Comparison of ENCODE assay signal across 8 mouse cellular contexts in the genomic region with DNA sequence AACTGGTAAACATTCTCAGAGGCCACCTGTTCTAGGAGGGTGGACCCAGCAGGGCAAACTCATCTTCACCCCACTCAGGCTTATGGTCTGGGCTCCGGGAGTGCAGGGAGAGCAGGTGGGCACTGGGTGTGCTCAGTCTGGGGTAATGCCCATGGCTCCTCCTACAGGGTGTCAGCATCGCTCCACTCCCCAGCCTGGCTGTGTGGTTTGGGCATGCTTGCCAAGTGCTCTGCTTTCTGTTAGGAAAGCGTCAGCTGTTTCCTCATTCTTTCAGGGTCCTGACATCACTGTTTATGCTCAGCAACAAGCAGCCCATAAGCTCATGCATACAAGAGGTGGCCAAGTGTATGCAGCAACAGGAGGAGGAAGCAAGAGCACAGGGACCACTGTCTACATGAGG. TPM values are rescaled to one million over a fixed set of nuclear protein-coding genes. Genes with fewer than 3 reads are reported as not detected.
DNase-seq lines count a peak whose midpoint lies in the region; TF ChIP-seq lines count a peak whose summit lies in the region.

No protein-coding gene starts in this region.

- no peak overlapping the region for H3K4me3 ChIP-seq in heart, embryonic 10.5 days
- H3K4me3 ChIP-seq in C2C12 (ENCODE audit: insufficient read depth, poor library complexity, severe bottlenecking), result no peak overlapping the region
- no peak overlapping the region for H3K4me3 ChIP-seq in myocyte

- TF ChIP-seq CTCF in C2C12 (IDR thresholded peaks at IDR 0.05; ENCODE audit: control insufficient read depth, insufficient read depth, insufficient read length), result no peak

- peaks cover 41% of the 10 kb centered on the region for H3K4me1 ChIP-seq in heart, embryonic 10.5 days

- H3K27me3 ChIP-seq in heart, embryonic 10.5 days (ENCODE audit: insufficient read depth, poor library complexity, severe bottlenecking), result no peaks in the 10 kb centered on the region
- H3K27me3 ChIP-seq in C2C12 (ENCODE audit: control insufficient read depth, insufficient read depth, insufficient read length) (no peaks in the 10 kb centered on the region), myocyte (ENCODE audit: control insufficient read depth, insufficient read depth, insufficient read length) (no peaks in the 10 kb centered on the region)

- no peaks in the 10 kb centered on the region for H3K79me2 ChIP-seq in C2C12 (ENCODE audit: control insufficient read depth, insufficient read depth)
- H3K79me2 ChIP-seq in myocyte (ENCODE audit: control insufficient read depth, insufficient read depth), result no peaks in the 10 kb centered on the region

- no peaks in the 10 kb centered on the region for H3K9me3 ChIP-seq in heart, embryonic 10.5 days

- TF ChIP-seq POLR2A in myocyte (IDR thresholded peaks at IDR 0.05; ENCODE audit: insufficient read length, low read depth), result peak; percentile 17

- WGBS in heart, embryonic 10.5 days, result 69% methylated on average over 3 of the region's 3 CpGs

- intact Hi-C loops in left cerebral cortex, postnatal 36 days (cut with DNase I), result no loop called here

- H3ac ChIP-seq in C2C12 (ENCODE audit: control insufficient read depth, insufficient read length, low read depth) (no peak overlapping the region), myocyte (ENCODE audit: control insufficient read depth, insufficient read length) (no peak overlapping the region)

- peak overlapping the region; percentile 54 for H3K4me2 ChIP-seq in myocyte (ENCODE audit: low read depth)

- DNase-seq in heart, adult 11 months, result peak; percentile 98
- DNase-seq in heart, embryonic 10.5 days (ENCODE audit: low spot score), result no peak
- peak; percentile 57 for DNase-seq in gastrocnemius, postnatal 25 days
- peak; percentile 50 for DNase-seq in kidney, postnatal 14 days
- DNase-seq in frontal cortex, postnatal 14 days (ENCODE audit: low spot score in 2 of 2), result no peak
- DNase-seq in left cerebral cortex, postnatal 36 days (ENCODE audit: low spot score in 2 of 2), result no peak

- no peaks in the 10 kb centered on the region for H3K79me3 ChIP-seq in C2C12 (ENCODE audit: low read depth)

- H3K27ac ChIP-seq in heart, embryonic 10.5 days, result no peak overlapping the region; the same call in 1 of the 2 replicates

- H3K36me3 ChIP-seq in heart, embryonic 10.5 days, result no peaks in the 10 kb centered on the region
- H3K36me3 ChIP-seq in C2C12 (ENCODE audit: control insufficient read depth, insufficient read depth) (no peaks in the 10 kb centered on the region), myocyte (ENCODE audit: control insufficient read depth, insufficient read depth) (no peaks in the 10 kb centered on the region)

TF ChIP-seq in C2C12, 6 proteins besides CTCF, POLR2A, EP300 and RAD21:
- TF ChIP-seq FOSL1 (IDR thresholded peaks at IDR 0.05; ENCODE audit: insufficient read depth, low read length, poor library complexity, severe bottlenecking) (no peak), MYOD1 (IDR thresholded peaks at IDR 0.05; ENCODE audit: control insufficient read depth, insufficient read length, low read depth) (peak; percentile 64)

TF ChIP-seq in myocyte, 11 proteins besides CTCF, POLR2A, EP300 and RAD21:
- TF ChIP-seq USF1 (IDR thresholded peaks at IDR 0.05; ENCODE audit: low read depth), result peak; percentile 5
- TF ChIP-seq TCF3 (IDR thresholded peaks at IDR 0.05; ENCODE audit: insufficient read length, low read depth), result peak; percentile 84
- no peak for TF ChIP-seq E2F4 (IDR thresholded peaks at IDR 0.05; ENCODE audit: insufficient read depth)
- TF ChIP-seq SRF (IDR thresholded peaks at IDR 0.05; ENCODE audit: control insufficient read depth, insufficient read length, low read depth), result no peak
- no peak for TF ChIP-seq POLR2AphosphoS2 (IDR thresholded peaks at IDR 0.05; ENCODE audit: insufficient read length, low read depth)
- no peak for TF ChIP-seq MAX (IDR thresholded peaks at IDR 0.05; ENCODE audit: low read depth)
- TF ChIP-seq MYOD1 (IDR thresholded peaks at IDR 0.05; ENCODE audit: control insufficient read depth in 1 of 3, insufficient read length in 2 of 3, low read depth in 2 of 3), result peak; percentile 34 to 97 (median 94)
- peak; percentile 40; the same call in 1 of the 2 replicates for TF ChIP-seq CEBPB (IDR thresholded peaks at IDR 0.05; ENCODE audit: insufficient read depth, poor library complexity, severe bottlenecking)
- peak; percentile 86 for TF ChIP-seq TCF12 (IDR thresholded peaks at IDR 0.05; ENCODE audit: insufficient read depth, poor library complexity, severe bottlenecking)
- no peak for TF ChIP-seq REST (IDR thresholded peaks at IDR 0.05; ENCODE audit: insufficient read depth, insufficient read length)
- TF ChIP-seq MYOG (IDR thresholded peaks at IDR 0.05; ENCODE audit: control insufficient read depth in 1 of 3, insufficient read depth in 1 of 3, insufficient read length in 2 of 3, low read depth in 2 of 3), result peak; percentile 50 to 99 (median 94)

RNA-seq across cellular contexts. Expression of gene Jdp2, which starts 57.7 kb away (rescaled TPM):
- polyA plus RNA-seq in heart, embryonic 10.5 days (2016; fragmentation: Nextera tagmentation; extraction: Ambion mirVana), result 0.63 and 0.68 TPM in 2 replicates
- polyA plus RNA-seq in C2C12 (2012; fragmentation: generic; extraction: Trizol), result 86.8 TPM
- 1 to 10 TPM; 5.4 to 6.8 TPM for total RNA-seq in gastrocnemius, postnatal 25 days (2021)
- 72.9 TPM for polyA plus RNA-seq in myocyte (2012; fragmentation: generic; extraction: Trizol)
- total RNA-seq in left cerebral cortex, postnatal 36 days (2021), result 10 to 100 TPM; 73.7 to 82.5 TPM

Comparison
In these comparisons a context has a peak if more than half of its experiments do, and no peak if none do; other contexts are left out.
1. DNase-seq: peak in heart, adult 11 months (single experiment), gastrocnemius, postnatal 25 days (single experiment) and kidney, postnatal 14 days (single experiment); none in heart, embryonic 10.5 days (single experiment), frontal cortex, postnatal 14 days (0 of 2) and left cerebral cortex, postnatal 36 days (0 of 2).
2. RNA of gene Jdp2, which starts 57.7 kb away (polyA plus RNA-seq): 86.8 TPM in C2C12 (single experiment) and 72.9 TPM in myocyte (single experiment); 0.63 to 0.68 TPM in heart, embryonic 10.5 days; every median in the first group is over 10 times any median in the second.